Comparison of ENCODE assay signal across 9 mouse cellular contexts in genomic region chr8:122433269-122433905, GRCm38 (mm10). TPM values are rescaled to one million over a fixed set of nuclear protein-coding genes. Genes with fewer than 3 reads are reported as not detected.
DNase-seq lines count a peak whose midpoint lies in the region; ATAC-seq and TF ChIP-seq lines count a peak whose summit lies in the region.
"Had no signal": no experiment of that assay in that cellular context is flagged by ENCODE, and none has a peak within 500 bp of the region (broad histone marks: within the 10 kb centered on the region; RNA-seq: fewer than 3 reads in every experiment).

No protein-coding gene starts in this region.

- no peak overlapping the region for H3K4me2 ChIP-seq in forebrain, embryonic 16.5 days (ENCODE audit: low read length)

- H3K4me1 ChIP-seq in forebrain, embryonic 10.5 days: peaks cover 34% of the 10 kb centered on the region
- H3K4me1 ChIP-seq in forebrain, embryonic 16.5 days (replicated peaks; ENCODE audit: control insufficient read depth, insufficient read depth, low read length): peaks cover 11% of the 10 kb centered on the region
- H3K4me1 ChIP-seq in megakaryocyte, embryonic 14.5 days: peaks cover 94% of the 10 kb centered on the region

- peak overlapping the region; percentile 63; the same call in 1 of the 2 replicates for H3K4me3 ChIP-seq in forebrain, embryonic 10.5 days
- H3K4me3 ChIP-seq in forebrain, embryonic 16.5 days (replicated peaks; ENCODE audit: low read length): no peak overlapping the region
- H3K4me3 ChIP-seq in megakaryocyte, embryonic 14.5 days (replicated peaks): peak overlapping the region; percentile 92
- H3K4me3 ChIP-seq in left cerebral cortex, adult 2 months: no peak overlapping the region

- intact Hi-C loops in left cerebral cortex, adult 2 months (cut with DNase I): no loop called here

- H3K9ac ChIP-seq in forebrain, embryonic 16.5 days (replicated peaks; ENCODE audit: low read depth, low read length): no peak overlapping the region

- H3K27ac ChIP-seq in forebrain, embryonic 10.5 days: peak overlapping the region; percentile 84
- no peak overlapping the region for H3K27ac ChIP-seq in forebrain, embryonic 16.5 days (ENCODE audit: low read length)
- H3K27ac ChIP-seq in left cerebral cortex, adult 2 months: no peak overlapping the region

- WGBS in forebrain, embryonic 10.5 days: 68% methylated on average over 11 of the region's 11 CpGs
- 65% methylated on average over 11 of the region's 11 CpGs for WGBS in forebrain, embryonic 16.5 days

- peaks cover 53% of the 10 kb centered on the region for H3K36me3 ChIP-seq in forebrain, embryonic 10.5 days (replicated peaks)
- peaks cover 8% of the 10 kb centered on the region; the same call in 1 of the 2 replicates for H3K36me3 ChIP-seq in forebrain, embryonic 16.5 days (ENCODE audit: control insufficient read depth, insufficient read depth)
- peaks cover 91% of the 10 kb centered on the region for H3K36me3 ChIP-seq in megakaryocyte, embryonic 14.5 days (replicated peaks; ENCODE audit: low read length)

- H3K27me3 ChIP-seq in forebrain, embryonic 10.5 days (ENCODE audit: poor library complexity, severe bottlenecking): peaks cover 14% of the 10 kb centered on the region; the same call in 1 of the 2 replicates
- H3K27me3 ChIP-seq in forebrain, embryonic 16.5 days (replicated peaks; ENCODE audit: control insufficient read depth, insufficient read depth, low read length): no peaks in the 10 kb centered on the region
- H3K27me3 ChIP-seq in megakaryocyte, embryonic 14.5 days (replicated peaks): no peaks in the 10 kb centered on the region

- DNase-seq in forebrain, embryonic 10.5 days (ENCODE audit: extremely low spot score, low spot score): no peak
- peak; percentile 67 for DNase-seq in ES-CJ7 (ENCODE audit: low read depth, low spot score)
- peak; percentile 21 for DNase-seq in heart, postnatal 4 days
- DNase-seq in left cerebral cortex, adult 2 months (ENCODE audit: extremely low spot score in 1 of 2, low spot score in 2 of 2): no peak
- DNase-seq in cerebellum, adult 8-10 months: no peak
- no peak for DNase-seq in right cerebral cortex, postnatal 14 days

- no peak for ATAC-seq in forebrain, embryonic 16.5 days

- H3K9me3 ChIP-seq in forebrain, embryonic 10.5 days: peaks cover 4% of the 10 kb centered on the region
- no peaks in the 10 kb centered on the region for H3K9me3 ChIP-seq in forebrain, embryonic 16.5 days (ENCODE audit: control insufficient read depth, low read length)
- no peaks in the 10 kb centered on the region for H3K9me3 ChIP-seq in megakaryocyte, embryonic 14.5 days

- TF ChIP-seq CTCF in left cerebral cortex, adult 2 months (IDR thresholded peaks at IDR 0.05): no peak; the same call in none of the 2 replicates

RNA-seq across cellular contexts. Expression of gene Cyba, which starts 0.7 kb away (rescaled TPM):
- polyA plus RNA-seq in forebrain, embryonic 10.5 days (2016; fragmentation: Nextera tagmentation; extraction: Ambion mirVana): 70.0 and 75.7 TPM in 2 replicates
- polyA plus RNA-seq in forebrain, embryonic 16.5 days (2015; fragmentation: Nextera tagmentation; extraction: Ambion mirVana): 25.1 and 30.5 TPM in 2 replicates
- total RNA-seq in heart, postnatal 4 days (2021): 10 to 100 TPM; 59.7 to 69.2 TPM
- polyA plus RNA-seq in megakaryocyte, embryonic 14.5 days (2012; ENCODE audit: insufficient read depth, low replicate concordance): 3,699 and 12,582 TPM in 2 replicates
- 1 to 10 TPM; 6.6 to 7.1 TPM for total RNA-seq in left cerebral cortex, adult 2 months (2021)

RNA-seq across cellular contexts. Expression of gene Mvd, which starts 9.8 kb away (rescaled TPM):
- 52.1 and 54.2 TPM in 2 replicates for polyA plus RNA-seq in forebrain, embryonic 10.5 days (2016; fragmentation: Nextera tagmentation; extraction: Ambion mirVana)
- polyA plus RNA-seq in forebrain, embryonic 16.5 days (2015; fragmentation: Nextera tagmentation; extraction: Ambion mirVana): 51.0 and 60.0 TPM in 2 replicates
- total RNA-seq in heart, postnatal 4 days (2021): 1 to 10 TPM; 8.0 to 8.4 TPM
- 66.0 and 142 TPM in 2 replicates for polyA plus RNA-seq in megakaryocyte, embryonic 14.5 days (2012; ENCODE audit: insufficient read depth, low replicate concordance)
- total RNA-seq in left cerebral cortex, adult 2 months (2021): 10 to 100 TPM; 20.8 to 25.3 TPM

RNA-seq across cellular contexts. Expression of gene Il17c, which starts 11.6 kb away (rescaled TPM):
- 0.21 TPM in 1 of 2 replicates, not detected in the other for polyA plus RNA-seq in forebrain, embryonic 10.5 days (2016; fragmentation: Nextera tagmentation; extraction: Ambion mirVana)
- 0.61 TPM in 1 of 2 replicates, not detected in the other for polyA plus RNA-seq in forebrain, embryonic 16.5 days (2015; fragmentation: Nextera tagmentation; extraction: Ambion mirVana)
- not detected for total RNA-seq in heart, postnatal 4 days (2021)
- 0.68 TPM in 1 of 2 replicates, not detected in the other for polyA plus RNA-seq in megakaryocyte, embryonic 14.5 days (2012; ENCODE audit: insufficient read depth, low replicate concordance)
- not detected for total RNA-seq in left cerebral cortex, adult 2 months (2021)
- total RNA-seq: neutrophil, adult 5-6 weeks had no signal

RNA-seq across cellular contexts. Expression of gene Snai3, which starts 27.1 kb away (rescaled TPM):
- 0.18 and 0.22 TPM in 2 replicates for polyA plus RNA-seq in forebrain, embryonic 10.5 days (2016; fragmentation: Nextera tagmentation; extraction: Ambion mirVana)
- not detected in 2 replicates for polyA plus RNA-seq in forebrain, embryonic 16.5 days (2015; fragmentation: Nextera tagmentation; extraction: Ambion mirVana)
- total RNA-seq in heart, postnatal 4 days (2021): under 1 TPM; 0.55 to 0.63 TPM
- 2.8 and 8.0 TPM in 2 replicates for polyA plus RNA-seq in megakaryocyte, embryonic 14.5 days (2012; ENCODE audit: insufficient read depth, low replicate concordance)
- total RNA-seq in left cerebral cortex, adult 2 months (2021): 1 to 10 TPM; 1.0 to 1.6 TPM

RNA-seq across cellular contexts. Expression of gene Rnf166, which starts 42.5 kb away (rescaled TPM):
- polyA plus RNA-seq in forebrain, embryonic 10.5 days (2016; fragmentation: Nextera tagmentation; extraction: Ambion mirVana): 31.0 and 33.0 TPM in 2 replicates
- 39.6 and 41.8 TPM in 2 replicates for polyA plus RNA-seq in forebrain, embryonic 16.5 days (2015; fragmentation: Nextera tagmentation; extraction: Ambion mirVana)
- 10 to 100 TPM; 24.3 to 27.4 TPM for total RNA-seq in heart, postnatal 4 days (2021)
- polyA plus RNA-seq in megakaryocyte, embryonic 14.5 days (2012; ENCODE audit: insufficient read depth, low replicate concordance): 86.9 and 219 TPM in 2 replicates
- total RNA-seq in left cerebral cortex, adult 2 months (2021): 10 to 100 TPM; 37.6 to 37.9 TPM

Comparison
In these comparisons a context has a peak if more than half of its experiments do, and no peak if none do; other contexts are left out.
1. H3K4me3 ChIP-seq: peak in forebrain, embryonic 10.5 days (single experiment) and megakaryocyte, embryonic 14.5 days (single experiment); none in forebrain, embryonic 16.5 days (single experiment) and left cerebral cortex, adult 2 months (single experiment).
2. DNase-seq: peak in ES-CJ7 (single experiment) and heart, postnatal 4 days (single experiment); none in forebrain, embryonic 10.5 days (single experiment), left cerebral cortex, adult 2 months (0 of 2), cerebellum, adult 8-10 months (single experiment) and right cerebral cortex, postnatal 14 days (single experiment).
3. RNA of gene Cyba, which starts 0.7 kb away (polyA plus RNA-seq): 3,699 to 12,582 TPM in megakaryocyte, embryonic 14.5 days; 70.0 to 75.7 TPM in forebrain, embryonic 10.5 days and 25.1 to 30.5 TPM in forebrain, embryonic 16.5 days; every median in the first group is over 10 times any median in the second.